Mouse (Mus musculus) kidney, adult 2 months (tissue): Measurements from ENCODE around the gene Ggt6. TPM values are rescaled to one million over a fixed set of nuclear protein-coding genes. Genes with fewer than 3 reads are reported as not detected.

ENCODE experiments used
- DNase-seq: peaks from one replicate; pipeline ENCODE4 v3.0.0; 2021
- H3K27ac ChIP-seq: fragments of 200-500 bp; 2 replicates; pipeline ENCODE4 v1.5.1; 2012; ENCODE audit warnings: low read depth, low read length, control low read depth, inconsistent platforms; ENCODE audit not compliant: insufficient read depth
- H3K27me3 ChIP-seq: fragments of 200-500 bp; replicated peaks from 2 replicates; pipeline ENCODE4 v1.6.1; 2012; ENCODE audit warnings: mild to moderate bottlenecking, moderate library complexity, low read length, inconsistent platforms; ENCODE audit not compliant: control insufficient read depth, insufficient read depth
- H3K36me3 ChIP-seq: fragments of 200-500 bp; 2 replicates; pipeline ENCODE4 v1.6.1; 2012; ENCODE audit warnings: mild to moderate bottlenecking, moderate library complexity, low read length, inconsistent platforms; ENCODE audit not compliant: control insufficient read depth, insufficient read depth
- H3K4me1 ChIP-seq: fragments of 200-500 bp; 2 replicates; pipeline ENCODE4 v1.6.1; 2011; ENCODE audit warnings: low read length; ENCODE audit not compliant: control insufficient read depth, insufficient read depth
- H3K4me3 ChIP-seq: fragments of 200-500 bp; 2 replicates; pipeline ENCODE4 v1.5.1; 2011; ENCODE audit warnings: mild to moderate bottlenecking, low read depth, low read length, control low read depth; ENCODE audit not compliant: insufficient read depth
- CTCF ChIP-seq: fragments of 200-500 bp; conservative IDR thresholded peaks from 2 replicates; pipeline ENCODE4 v1.5.1; 2011; ENCODE audit warnings: low read depth, mild to moderate bottlenecking, control low read depth, low read length, moderate library complexity, mixed read lengths; ENCODE audit not compliant: insufficient read depth, insufficient read length
- POLR2A ChIP-seq: fragments of 200-500 bp; IDR thresholded peaks from one replicate; pipeline ENCODE4 v1.6.1; 2011; ENCODE audit warnings: low read depth, low read length, control low read depth
- WGBS: fragments of 180-500 bp; shearing (Covaris S2); methylation state at CpG from one replicate; pipeline ENCODE4 v1.1.7; 2018; 5-methylcytosine and 5-hydroxymethylcytosine counted together
- polyA plus RNA-seq: library from polyadenylated mRNA; depleted of rRNA; stranded (reverse); fragments of >200 nt; gene quantifications from 2 replicates; pipeline ENCODE4 v1.2.3, GENCODE M21; 2012

Ggt6 gene
- polyA plus RNA-seq, 1 experiment = 24.3 TPM

- Histone ChIP-seq H3K27ac (peak within 1 kb of the TSS; percentile 63), H3K4me1 (peaks cover 19% of the 10 kb centered on the region), H3K36me3 (no peaks in the 10 kb centered on the region), H3K27me3 (no peaks in the 10 kb centered on the region), H3K4me3 (peak within 1 kb of the TSS; percentile 84)
- under 1% methylated on average over 46 of the region's 46 CpGs for WGBS
- TF ChIP-seq POLR2A (peak; percentile 91), CTCF (no peak)
- DNase-seq = peak; percentile 99
Observed at GRCm38 (mm10) chr11:72440965-72441664, 5.8 kb downstream of the Ggt6 start, which contains the start of gene Mybbp1a. TSS of gene Mybbp1a (plus strand) at chr11:72441355.

- DNase-seq = peak; percentile 59
- no peaks in the 10 kb centered on the region; the same call in 1 of the 2 replicates for H3K36me3 ChIP-seq
- peaks cover 9% of the 10 kb centered on the region; the same call in 1 of the 2 replicates for H3K4me1 ChIP-seq
- 89% methylated on average over 6 of the region's 6 CpGs for WGBS
- H3K27ac ChIP-seq = no peak overlapping the region
- H3K27me3 ChIP-seq = no peaks in the 10 kb centered on the region
- TF ChIP-seq POLR2A (no peak), CTCF (peak; percentile 83)
- no peak overlapping the region for H3K4me3 ChIP-seq
Observed at GRCm38 (mm10) chr11:72446311-72447105, 11.2 kb downstream of the Ggt6 start.

- TF ChIP-seq CTCF (0 out of 2 replicates have a peak, but pooled peaks have one; percentile 14), POLR2A (no peak)
- Histone ChIP-seq H3K4me1 (0 out of 2 replicates have a peak, but pooled peaks cover under 1% of the 10 kb centered on the region), H3K36me3 (no peaks in the 10 kb centered on the region; the same call in 1 of the 2 replicates), H3K4me3 (no peak overlapping the region), H3K27me3 (no peaks in the 10 kb centered on the region), H3K27ac (no peak overlapping the region)
- DNase-seq = no peak
- 84% methylated on average over 8 of the region's 8 CpGs for WGBS
Observed at GRCm38 (mm10) chr11:72447475-72447874, 12.1 kb downstream of the Ggt6 start.

- Histone ChIP-seq H3K27me3 (no peaks in the 10 kb centered on the region), H3K4me1 (no peaks in the 10 kb centered on the region), H3K27ac (no peak overlapping the region), H3K4me3 (no peak overlapping the region), H3K36me3 (no peaks in the 10 kb centered on the region; the same call in 1 of the 2 replicates)
- WGBS = 92% methylated on average over 3 of the region's 3 CpGs
- no peak for DNase-seq
- TF ChIP-seq POLR2A = no peak
- TF ChIP-seq CTCF = no peak
Observed at GRCm38 (mm10) chr11:72452140-72452665, 16.9 kb downstream of the Ggt6 start.

GRCm38 (mm10) chr11:72453105-72453953, 18.0 kb downstream of the Ggt6 start:
- Histone ChIP-seq H3K36me3 (no peaks in the 10 kb centered on the region; the same call in 1 of the 2 replicates), H3K4me3 (no peak overlapping the region), H3K4me1 (no peaks in the 10 kb centered on the region), H3K27me3 (no peaks in the 10 kb centered on the region), H3K27ac (no peak overlapping the region)
- WGBS = 52% methylated on average over 15 of the region's 15 CpGs
- peak; percentile 43 for DNase-seq
- TF ChIP-seq CTCF (no peak), POLR2A (no peak)

- H3K27me3 ChIP-seq = no peaks in the 10 kb centered on the region
- TF ChIP-seq POLR2A (no peak), CTCF (no peak)
- H3K4me1 ChIP-seq = no peaks in the 10 kb centered on the region
- H3K27ac ChIP-seq = no peak overlapping the region
- DNase-seq = no peak
- WGBS = 77% methylated on average over 5 of the region's 5 CpGs
- H3K36me3 ChIP-seq = no peaks in the 10 kb centered on the region
- no peak overlapping the region for H3K4me3 ChIP-seq
Observed at GRCm38 (mm10) chr11:72455694-72456093, 20.4 kb downstream of the Ggt6 start.
